Mouse (Mus musculus) ES-Bruce4 (cell line): ENCODE measurements around the gene Gm49325. TPM values are rescaled to one million over a fixed set of nuclear protein-coding genes. Genes with fewer than 3 reads are reported as not detected.

Experiments used
- H3K27ac ChIP-seq: 2 replicates; pipeline ENCODE4 v1.5.1; 2012; ENCODE audit warnings: low read length, inconsistent platforms; ENCODE audit not compliant: insufficient read depth
- H3K27me3 ChIP-seq: 2 replicates; pipeline ENCODE4 v1.6.1; 2012; ENCODE audit warnings: mild to moderate bottlenecking, low read length, inconsistent platforms; ENCODE audit not compliant: control insufficient read depth, poor library complexity, insufficient read depth, severe bottlenecking
- H3K36me3 ChIP-seq: 2 replicates; pipeline ENCODE4 v1.6.1; 2012; ENCODE audit warnings: inconsistent platforms, mild to moderate bottlenecking, low read length, moderate library complexity; ENCODE audit not compliant: control insufficient read depth, poor library complexity, insufficient read depth, severe bottlenecking
- H3K4me1 ChIP-seq: one replicate; pipeline ENCODE4 v1.8.1; 2011; ENCODE audit warnings: low read length; ENCODE audit not compliant: control insufficient read depth, insufficient read depth
- H3K4me3 ChIP-seq: 2 replicates; pipeline ENCODE4 v1.5.1; 2011; ENCODE audit warnings: low read depth, mild to moderate bottlenecking, low read length
- H3K9ac ChIP-seq: 2 replicates; pipeline ENCODE4 v1.6.1; 2012; ENCODE audit warnings: low read depth, mild to moderate bottlenecking, inconsistent platforms; ENCODE audit not compliant: poor library complexity, severe bottlenecking
- H3K9me3 ChIP-seq: replicated peaks from 2 replicates; pipeline ENCODE4 v1.6.1; 2012; ENCODE audit warnings: mild to moderate bottlenecking, low read length, inconsistent platforms; ENCODE audit not compliant: control insufficient read depth, poor library complexity, insufficient read depth, severe bottlenecking
- CTCF ChIP-seq: IDR thresholded peaks from one replicate; pipeline ENCODE4 v1.8.1; 2011; ENCODE audit warnings: low read depth, low read length
- EP300 ChIP-seq: IDR thresholded peaks from 2 replicates; pipeline ENCODE4 v1.6.1; 2011; ENCODE audit warnings: low read depth, low read length; ENCODE audit not compliant: insufficient read depth
- POLR2A ChIP-seq: IDR thresholded peaks from one replicate; pipeline ENCODE4 v1.8.1; 2011; ENCODE audit warnings: low read length; ENCODE audit not compliant: insufficient read depth
- polyA plus RNA-seq: library from polyadenylated mRNA; stranded (reverse); fragments of >200 nt; gene quantifications from 2 replicates; pipeline ENCODE4 v1.2.4, GENCODE M21; 2011; ENCODE audit warnings: low read depth; ENCODE audit not compliant: missing spikeins, insufficient read depth, insufficient read length

Gm49325 gene
- polyA plus RNA-seq, 1 experiment = 50.7 TPM

GRCm38 (mm10) chr10:77586637-77587036, 19.4 kb upstream of the Gm49325 start:
- Histone ChIP-seq H3K27me3 (no peaks in the 10 kb centered on the region), H3K27ac (no peak overlapping the region), H3K9me3 (no peaks in the 10 kb centered on the region), H3K9ac (no peak overlapping the region), H3K4me3 (no peak overlapping the region), H3K36me3 (no peaks in the 10 kb centered on the region), H3K4me1 (peaks cover 13% of the 10 kb centered on the region)
- no peak for TF ChIP-seq POLR2A
- TF ChIP-seq CTCF = no peak
- no peak for TF ChIP-seq EP300

GRCm38 (mm10) chr10:77587091-77587775, 18.8 kb upstream of the Gm49325 start:
- Histone ChIP-seq H3K4me1 (peaks cover 13% of the 10 kb centered on the region), H3K27me3 (no peaks in the 10 kb centered on the region), H3K9me3 (no peaks in the 10 kb centered on the region), H3K4me3 (no peak overlapping the region), H3K9ac (no peak overlapping the region), H3K27ac (no peak overlapping the region), H3K36me3 (no peaks in the 10 kb centered on the region)
- TF ChIP-seq EP300 = no peak
- no peak for TF ChIP-seq POLR2A
- no peak for TF ChIP-seq CTCF

- Histone ChIP-seq H3K4me1 (peaks cover 12% of the 10 kb centered on the region), H3K27me3 (no peaks in the 10 kb centered on the region), H3K9ac (no peak overlapping the region), H3K9me3 (no peaks in the 10 kb centered on the region), H3K27ac (no peak overlapping the region), H3K36me3 (no peaks in the 10 kb centered on the region; the same call in 1 of the 2 replicates), H3K4me3 (no peak overlapping the region)
- TF ChIP-seq POLR2A = no peak
- TF ChIP-seq EP300 = no peak
- TF ChIP-seq CTCF = no peak
Measured at GRCm38 (mm10) chr10:77588036-77588435, 18.0 kb upstream of the Gm49325 start.

- Histone ChIP-seq H3K4me1 (peaks cover 8% of the 10 kb centered on the region), H3K27ac (no peak overlapping the region), H3K9me3 (no peaks in the 10 kb centered on the region), H3K4me3 (no peak overlapping the region), H3K27me3 (no peaks in the 10 kb centered on the region), H3K9ac (no peak overlapping the region), H3K36me3 (peaks cover 10% of the 10 kb centered on the region)
- no peak for TF ChIP-seq EP300
- no peak for TF ChIP-seq CTCF
- TF ChIP-seq POLR2A = no peak
Measured at GRCm38 (mm10) chr10:77589117-77589516, 16.9 kb upstream of the Gm49325 start.

- TF ChIP-seq POLR2A (no peak), CTCF (no peak), EP300 (no peak)
- Histone ChIP-seq H3K9me3 (no peaks in the 10 kb centered on the region), H3K27me3 (no peaks in the 10 kb centered on the region), H3K4me1 (peaks cover 8% of the 10 kb centered on the region), H3K9ac (no peak overlapping the region), H3K27ac (no peak overlapping the region), H3K36me3 (peaks cover 13% of the 10 kb centered on the region), H3K4me3 (no peak overlapping the region)
Measured at GRCm38 (mm10) chr10:77589749-77590148, 16.2 kb upstream of the Gm49325 start.

GRCm38 (mm10) chr10:77590812-77591211, 15.2 kb upstream of the Gm49325 start:
- no peak for TF ChIP-seq POLR2A
- TF ChIP-seq EP300 = peak; percentile 51; the same call in 1 of the 2 replicates
- peak; percentile 94 for TF ChIP-seq CTCF
- Histone ChIP-seq H3K9me3 (no peaks in the 10 kb centered on the region), H3K27me3 (no peaks in the 10 kb centered on the region), H3K27ac (no peak overlapping the region), H3K4me1 (peaks cover 8% of the 10 kb centered on the region), H3K36me3 (peaks cover 13% of the 10 kb centered on the region), H3K9ac (no peak overlapping the region), H3K4me3 (no peak overlapping the region)
